ENCODE assay signal across 8 mouse cellular contexts in genomic region chr2:6100027-6100749, GRCm38 (mm10). TPM values are rescaled to one million over a fixed set of nuclear protein-coding genes. Genes with fewer than 3 reads are reported as not detected.
DNase-seq lines count a peak whose midpoint lies in the region; ATAC-seq and TF ChIP-seq lines count a peak whose summit lies in the region.

No protein-coding gene starts in this region.

- TF ChIP-seq POLR2A in spleen, adult 2 months (IDR thresholded peaks at IDR 0.05; ENCODE audit: low read depth, low read length) = no peak

- H3K27me3 ChIP-seq in spleen, adult 2 months (ENCODE audit: control insufficient read depth, insufficient read depth, low read length) = peaks cover 10% of the 10 kb centered on the region; the same call in 1 of the 2 replicates
- H3K27me3 ChIP-seq in liver, postnatal 0 days (ENCODE audit: insufficient read depth, low read length) = peaks cover 12% of the 10 kb centered on the region
- H3K27me3 ChIP-seq in stomach, embryonic 15.5 days (replicated peaks) = 0 out of 2 replicates have a peak, but pooled peaks cover 7% of the 10 kb centered on the region

- no peak for TF ChIP-seq CTCF in spleen, adult 2 months (IDR thresholded peaks at IDR 0.05; ENCODE audit: extremely low read depth, insufficient read depth, insufficient read length, insufficient replicate concordance)
- TF ChIP-seq CTCF in liver, postnatal 0 days (IDR thresholded peaks at IDR 0.05; ENCODE audit: low read depth) = no peak

- TF ChIP-seq EP300 in liver, postnatal 0 days (IDR thresholded peaks at IDR 0.05; ENCODE audit: low read depth) = no peak

- H3K27ac ChIP-seq in spleen, adult 2 months (ENCODE audit: insufficient read depth, low read length) = no peak overlapping the region
- H3K27ac ChIP-seq in liver, postnatal 0 days (ENCODE audit: low read depth) = no peak overlapping the region
- H3K27ac ChIP-seq in stomach, embryonic 15.5 days = peak overlapping the region; percentile 32; the same call in 1 of the 2 replicates

- 15% methylated on average over 50 of the region's 51 CpGs for WGBS in spleen, adult 2 months
- WGBS in liver, postnatal 0 days (ENCODE audit: insufficient replicate concordance) = 13% methylated on average over 48 of the region's 51 CpGs
- WGBS in stomach, embryonic 15.5 days = 17% methylated on average over 51 of the region's 51 CpGs

- peak; percentile 49 for DNase-seq in adrenal gland, postnatal 14 days
- DNase-seq in adrenal gland, postnatal 4 days (ENCODE audit: low spot score in 2 of 2) = no peak
- no peak for DNase-seq in spleen, adult 2 months (ENCODE audit: low read depth in 1 of 2, low spot score in 2 of 2)
- no peak for DNase-seq in spleen, adult 18-20 months
- DNase-seq in heart, postnatal 36 days = peak; percentile 30 to 34
- peak; percentile 27 for DNase-seq in liver, postnatal 0 days
- DNase-seq in natural killer cell, adult 2 months (ENCODE audit: low spot score in 2 of 2) = no peak

- ATAC-seq in liver, postnatal 0 days = no peak
- ATAC-seq in stomach, embryonic 15.5 days (ENCODE audit: insufficient read depth, low FRiP score, low read depth) = peak; percentile 36; the same call in 1 of the 2 replicates

- no peaks in the 10 kb centered on the region for H3K36me3 ChIP-seq in spleen, adult 2 months (ENCODE audit: control insufficient read depth, insufficient read depth, low read length)
- H3K36me3 ChIP-seq in liver, postnatal 0 days (replicated peaks; ENCODE audit: insufficient read depth, low read length) = no peaks in the 10 kb centered on the region; the same call in none of the 2 replicates
- H3K36me3 ChIP-seq in stomach, embryonic 15.5 days = no peaks in the 10 kb centered on the region

- H3K4me3 ChIP-seq in spleen, adult 2 months (ENCODE audit: extremely low read depth, insufficient read depth, insufficient read length) = peak overlapping the region; percentile 24; the same call in 1 of the 2 replicates
- peak overlapping the region; percentile 20; the same call in 1 of the 2 replicates for H3K4me3 ChIP-seq in liver, postnatal 0 days (ENCODE audit: low read depth, low read length)
- H3K4me3 ChIP-seq in stomach, embryonic 15.5 days (replicated peaks) = peak overlapping the region; percentile 44

- peaks cover 6% of the 10 kb centered on the region; the same call in 1 of the 2 replicates for H3K4me1 ChIP-seq in spleen, adult 2 months (ENCODE audit: control insufficient read depth, insufficient read depth, insufficient read length)
- peaks cover 5% of the 10 kb centered on the region; the same call in 1 of the 2 replicates for H3K4me1 ChIP-seq in liver, postnatal 0 days (ENCODE audit: insufficient read depth)
- H3K4me1 ChIP-seq in stomach, embryonic 15.5 days = peaks cover 11% of the 10 kb centered on the region

- intact Hi-C loops in heart, postnatal 36 days (cut with DNase I) = no loop called here

- no peak overlapping the region for H3K9ac ChIP-seq in liver, postnatal 0 days (replicated peaks)
- peak overlapping the region; percentile 8; the same call in 1 of the 2 replicates for H3K9ac ChIP-seq in stomach, embryonic 15.5 days

- peak overlapping the region; percentile 62 for H3K4me2 ChIP-seq in liver, postnatal 0 days (ENCODE audit: low read depth, low read length)
- peak overlapping the region; percentile 88 for H3K4me2 ChIP-seq in stomach, embryonic 15.5 days

- H3K9me3 ChIP-seq in liver, postnatal 0 days (ENCODE audit: low read length) = no peaks in the 10 kb centered on the region
- no peaks in the 10 kb centered on the region for H3K9me3 ChIP-seq in stomach, embryonic 15.5 days

RNA-seq across cellular contexts. Expression of gene Proser2, which starts 29.8 kb away (rescaled TPM):
- 11.2 and 11.8 TPM in 2 replicates for total RNA-seq in adrenal gland, postnatal 14 days (2021)
- 10 to 100 TPM; 11.2 to 11.5 TPM for total RNA-seq in adrenal gland, postnatal 4 days (2021)
- polyA plus RNA-seq in spleen, adult 2 months (2012; rRNA removed) = 9.7 and 10.6 TPM in 2 replicates
- 10 to 100 TPM; 12.0 to 21.3 TPM for total RNA-seq in heart, postnatal 36 days (2021)
- 10.3 and 15.8 TPM in 2 replicates for polyA plus RNA-seq in liver, postnatal 0 days (2015; fragmentation: Nextera tagmentation; extraction: Ambion mirVana)
- 29.0 and 32.8 TPM in 2 replicates for polyA plus RNA-seq in stomach, embryonic 15.5 days (2015; fragmentation: Nextera tagmentation; extraction: Ambion mirVana)

Comparison
In these comparisons a context has a peak if more than half of its experiments do, and no peak if none do; other contexts are left out.
1. DNase-seq: peak in adrenal gland, postnatal 14 days (single experiment), heart, postnatal 36 days (2 of 2) and liver, postnatal 0 days (single experiment); none in adrenal gland, postnatal 4 days (0 of 2), spleen, adult 2 months (0 of 2), spleen, adult 18-20 months (0 of 2) and natural killer cell, adult 2 months (0 of 2).
2. Peak in every context shown above with its lines, with median percentiles within 50 percentile points of each other: H3K4me3 ChIP-seq.